24 mouse cellular contexts compared by ENCODE assay signal in the genomic region with DNA sequence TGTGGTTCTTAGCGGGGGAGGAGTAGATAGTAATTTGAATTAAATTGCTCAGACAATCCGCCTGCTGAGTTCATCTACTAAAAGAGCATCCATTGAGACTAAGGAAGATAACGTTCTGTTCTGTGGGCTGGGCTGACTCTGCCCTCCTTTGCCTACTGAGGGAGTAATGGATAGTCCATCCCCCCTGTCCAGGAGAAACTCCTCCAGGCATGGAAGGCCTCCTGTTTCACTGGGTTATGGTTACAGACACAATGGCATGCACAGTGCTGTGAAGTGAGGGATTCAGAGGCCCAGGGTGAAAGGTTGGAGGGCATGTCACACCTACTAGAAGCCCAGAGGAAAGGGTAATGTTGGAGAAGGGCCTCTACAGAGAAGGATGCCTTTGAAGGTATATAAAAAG.
DNase-seq lines count a peak whose midpoint lies in the region; ATAC-seq and TF ChIP-seq lines count a peak whose summit lies in the region.
"Had no signal": no experiment of that assay in that cellular context is flagged by ENCODE, and none has a peak within 500 bp of the region (broad histone marks: within the 10 kb centered on the region; RNA-seq: fewer than 3 reads in every experiment).

No protein-coding gene starts in this region.

- H3K27me3 ChIP-seq in hindbrain, embryonic 12.5 days = no peaks in the 10 kb centered on the region
- H3K27me3 ChIP-seq in hindbrain, postnatal 0 days (ENCODE audit: insufficient read depth, low read length) = no peaks in the 10 kb centered on the region
- no peaks in the 10 kb centered on the region for H3K27me3 ChIP-seq in midbrain, embryonic 15.5 days (replicated peaks)
- no peaks in the 10 kb centered on the region for H3K27me3 ChIP-seq in midbrain, embryonic 14.5 days (ENCODE audit: control insufficient read depth, insufficient read depth, low read length)
- no peaks in the 10 kb centered on the region for H3K27me3 ChIP-seq in hindbrain, embryonic 16.5 days (replicated peaks; ENCODE audit: control insufficient read depth, insufficient read depth, low read length)
- no peaks in the 10 kb centered on the region for H3K27me3 ChIP-seq in intestine, postnatal 0 days (replicated peaks; ENCODE audit: control insufficient read depth, insufficient read depth, low read length)
- H3K27me3 ChIP-seq: embryonic facial prominence, embryonic 13.5 days; limb, embryonic 15.5 days; midbrain, embryonic 12.5 days had no signal

- TF ChIP-seq CTCF in hindbrain, postnatal 0 days (IDR thresholded peaks at IDR 0.05; ENCODE audit: low read depth) = no peak
- no peak for TF ChIP-seq CTCF in intestine, postnatal 0 days (IDR thresholded peaks at IDR 0.05; ENCODE audit: low read depth)

- H3K9ac ChIP-seq in hindbrain, embryonic 12.5 days = no peak overlapping the region
- no peak overlapping the region for H3K9ac ChIP-seq in hindbrain, postnatal 0 days (replicated peaks; ENCODE audit: low read length)
- H3K9ac ChIP-seq in midbrain, embryonic 15.5 days = no peak overlapping the region
- H3K9ac ChIP-seq in midbrain, embryonic 14.5 days (replicated peaks; ENCODE audit: low read length) = no peak overlapping the region
- no peak overlapping the region for H3K9ac ChIP-seq in hindbrain, embryonic 16.5 days (ENCODE audit: low read depth, low read length)
- H3K9ac ChIP-seq in intestine, postnatal 0 days (ENCODE audit: low read depth, low read length) = no peak overlapping the region
- H3K9ac ChIP-seq: embryonic facial prominence, embryonic 13.5 days; limb, embryonic 15.5 days; liver, embryonic 14.5 days; lung, embryonic 14.5 days; midbrain, embryonic 12.5 days had no signal

- no peaks in the 10 kb centered on the region for H3K9me3 ChIP-seq in hindbrain, embryonic 12.5 days (replicated peaks)
- no peaks in the 10 kb centered on the region for H3K9me3 ChIP-seq in hindbrain, postnatal 0 days (ENCODE audit: low read length)
- H3K9me3 ChIP-seq in midbrain, embryonic 15.5 days = no peaks in the 10 kb centered on the region
- H3K9me3 ChIP-seq in midbrain, embryonic 14.5 days (ENCODE audit: control insufficient read depth, low read length) = no peaks in the 10 kb centered on the region
- H3K9me3 ChIP-seq in hindbrain, embryonic 16.5 days (ENCODE audit: control insufficient read depth, low read length) = no peaks in the 10 kb centered on the region
- H3K9me3 ChIP-seq in intestine, postnatal 0 days (ENCODE audit: control insufficient read depth) = no peaks in the 10 kb centered on the region
- H3K9me3 ChIP-seq: embryonic facial prominence, embryonic 13.5 days; heart, embryonic 10.5 days; limb, embryonic 15.5 days; midbrain, embryonic 12.5 days had no signal

- H3K36me3 ChIP-seq in hindbrain, embryonic 12.5 days = no peaks in the 10 kb centered on the region
- no peaks in the 10 kb centered on the region for H3K36me3 ChIP-seq in hindbrain, postnatal 0 days (ENCODE audit: insufficient read depth, low read length)
- no peaks in the 10 kb centered on the region for H3K36me3 ChIP-seq in midbrain, embryonic 15.5 days (replicated peaks)
- no peaks in the 10 kb centered on the region for H3K36me3 ChIP-seq in midbrain, embryonic 14.5 days (ENCODE audit: control insufficient read depth, insufficient read depth, low read length)
- H3K36me3 ChIP-seq in hindbrain, embryonic 16.5 days (ENCODE audit: control insufficient read depth, insufficient read depth, low read length) = no peaks in the 10 kb centered on the region
- H3K36me3 ChIP-seq in intestine, postnatal 0 days (ENCODE audit: control insufficient read depth, insufficient read depth) = no peaks in the 10 kb centered on the region
- H3K36me3 ChIP-seq: embryonic facial prominence, embryonic 13.5 days; heart, embryonic 10.5 days; limb, embryonic 15.5 days; midbrain, embryonic 12.5 days had no signal

- H3K4me3 ChIP-seq in hindbrain, embryonic 12.5 days = no peak overlapping the region
- no peak overlapping the region for H3K4me3 ChIP-seq in hindbrain, postnatal 0 days (ENCODE audit: low read length)
- H3K4me3 ChIP-seq in midbrain, embryonic 15.5 days = no peak overlapping the region
- no peak overlapping the region for H3K4me3 ChIP-seq in midbrain, embryonic 14.5 days (replicated peaks; ENCODE audit: low read depth, low read length)
- H3K4me3 ChIP-seq in hindbrain, embryonic 16.5 days (ENCODE audit: low read length) = no peak overlapping the region
- H3K4me3 ChIP-seq in intestine, postnatal 0 days (ENCODE audit: low read depth, low read length) = no peak overlapping the region
- H3K4me3 ChIP-seq: embryonic facial prominence, embryonic 13.5 days; erythroblast, embryonic 14.5 days; gastrocnemius, adult 2 months; heart, embryonic 10.5 days; left cerebral cortex, adult 2 months; limb, embryonic 15.5 days; midbrain, embryonic 12.5 days; myocyte had no signal

- 45% methylated on average over 3 of the region's 3 CpGs for WGBS in hindbrain, embryonic 12.5 days
- WGBS in hindbrain, postnatal 0 days = 64% methylated on average over 3 of the region's 3 CpGs
- WGBS in midbrain, embryonic 15.5 days = 64% methylated on average over 3 of the region's 3 CpGs
- WGBS in midbrain, embryonic 14.5 days = 66% methylated on average over 3 of the region's 3 CpGs
- 49% methylated on average over 3 of the region's 3 CpGs for WGBS in hindbrain, embryonic 16.5 days
- WGBS in intestine, postnatal 0 days = 73% methylated on average over 3 of the region's 3 CpGs

- H3K27ac ChIP-seq in hindbrain, embryonic 12.5 days = no peak overlapping the region
- no peak overlapping the region for H3K27ac ChIP-seq in hindbrain, postnatal 0 days
- H3K27ac ChIP-seq in midbrain, embryonic 15.5 days = no peak overlapping the region
- no peak overlapping the region for H3K27ac ChIP-seq in midbrain, embryonic 14.5 days (replicated peaks; ENCODE audit: low read depth, low read length)
- no peak overlapping the region for H3K27ac ChIP-seq in hindbrain, embryonic 16.5 days (ENCODE audit: low read depth, low read length)
- no peak overlapping the region for H3K27ac ChIP-seq in intestine, postnatal 0 days (ENCODE audit: low read depth, low read length)
- H3K27ac ChIP-seq: embryonic facial prominence, embryonic 13.5 days; gastrocnemius, adult 2 months; heart, embryonic 10.5 days; left cerebral cortex, adult 2 months; limb, embryonic 15.5 days; liver, embryonic 14.5 days; midbrain, embryonic 12.5 days had no signal

- H3K4me1 ChIP-seq in hindbrain, embryonic 12.5 days = no peaks in the 10 kb centered on the region
- no peaks in the 10 kb centered on the region for H3K4me1 ChIP-seq in hindbrain, postnatal 0 days (ENCODE audit: insufficient read depth, low read length)
- no peaks in the 10 kb centered on the region for H3K4me1 ChIP-seq in midbrain, embryonic 15.5 days
- no peaks in the 10 kb centered on the region for H3K4me1 ChIP-seq in midbrain, embryonic 14.5 days (ENCODE audit: control insufficient read depth, insufficient read depth, low read length)
- no peaks in the 10 kb centered on the region for H3K4me1 ChIP-seq in hindbrain, embryonic 16.5 days (ENCODE audit: control insufficient read depth, insufficient read depth, low read depth, low read length)
- no peaks in the 10 kb centered on the region for H3K4me1 ChIP-seq in intestine, postnatal 0 days (replicated peaks; ENCODE audit: control insufficient read depth, insufficient read depth, low read length)
- H3K4me1 ChIP-seq: embryonic facial prominence, embryonic 13.5 days; heart, embryonic 10.5 days; limb, embryonic 15.5 days had no signal

- peak; percentile 71 for ATAC-seq in hindbrain, embryonic 12.5 days (ENCODE audit: low FRiP score)
- ATAC-seq in hindbrain, postnatal 0 days = no peak
- peak; percentile 66; the same call in 1 of the 2 replicates for ATAC-seq in midbrain, embryonic 15.5 days (replicated peaks)
- no peak for ATAC-seq in midbrain, embryonic 14.5 days (ENCODE audit: low FRiP score, low TSS enrichment)
- ATAC-seq in hindbrain, embryonic 16.5 days = peak; percentile 37; the same call in 1 of the 2 replicates
- no peak for ATAC-seq in intestine, postnatal 0 days
- ATAC-seq: forebrain, embryonic 14.5 days had no signal

- no peak overlapping the region for H3K4me2 ChIP-seq in hindbrain, embryonic 12.5 days (replicated peaks)
- H3K4me2 ChIP-seq in hindbrain, postnatal 0 days (ENCODE audit: low read depth, low read length) = no peak overlapping the region
- H3K4me2 ChIP-seq in midbrain, embryonic 15.5 days = no peak overlapping the region
- H3K4me2 ChIP-seq in midbrain, embryonic 14.5 days (ENCODE audit: low read length) = no peak overlapping the region
- no peak overlapping the region for H3K4me2 ChIP-seq in hindbrain, embryonic 16.5 days (ENCODE audit: low read length)
- no peak overlapping the region for H3K4me2 ChIP-seq in intestine, postnatal 0 days (replicated peaks; ENCODE audit: low read depth)
- H3K4me2 ChIP-seq: embryonic facial prominence, embryonic 13.5 days; limb, embryonic 15.5 days; lung, embryonic 14.5 days; midbrain, embryonic 12.5 days had no signal

- DNase-seq in hindbrain, postnatal 0 days (ENCODE audit: low spot score) = no peak
- no peak for DNase-seq in midbrain, embryonic 14.5 days
- no peak for DNase-seq in gastrocnemius, adult 8-10 months (ENCODE audit: low spot score in 2 of 2)
- DNase-seq: adrenal gland, postnatal 36 days; cerebellum, adult 9-11 months; gastrocnemius, adult 2 months; kidney, adult 2 months; lung, embryonic 14.5 days; retina, postnatal 1 day; right cerebral cortex, postnatal 25 days; thymus, postnatal 25 days had no signal

Comparison
In these comparisons a context has a peak if more than half of its experiments do, and no peak if none do; other contexts are left out.
1. ATAC-seq: peak in hindbrain, embryonic 12.5 days (single experiment), midbrain, embryonic 15.5 days (single experiment) and hindbrain, embryonic 16.5 days (single experiment); none in hindbrain, postnatal 0 days (single experiment), midbrain, embryonic 14.5 days (single experiment) and intestine, postnatal 0 days (single experiment).